Mouse (Mus musculus) heart, postnatal 0 days (tissue): ENCODE data around the gene Epha2. TPM values are rescaled to one million over a fixed set of nuclear protein-coding genes. Genes with fewer than 3 reads are reported as not detected.
A peak's percentile ranks its signal among the peaks of the same experiment; 100 is the strongest.

Source experiments
- ATAC-seq: fragments of 200-750 bp; cut with Nextera tagmentation; 2 replicates; pipeline ENCODE4 v1.8.0; 2017; ENCODE audit warnings: low read depth, moderate number of reproducible peaks, moderate library complexity; ENCODE audit not compliant: insufficient read depth
- DNase-seq: peaks from one replicate; pipeline ENCODE4 v3.0.0-alpha.2; 2016; ENCODE audit warnings: low spot score
- H3K27ac ChIP-seq: fragments of 300-500 bp; sonication (generic); 2 replicates; pipeline ENCODE4 v1.5.1; 2014; ENCODE audit warnings: low read depth, mild to moderate bottlenecking
- H3K27me3 ChIP-seq: fragments of 300-500 bp; sonication (generic); 2 replicates; pipeline ENCODE4 v1.6.1; 2014; ENCODE audit warnings: low read length, mixed read lengths; ENCODE audit not compliant: control insufficient read depth, insufficient read depth
- H3K36me3 ChIP-seq: fragments of 300-500 bp; sonication (generic); replicated peaks from 2 replicates; pipeline ENCODE4 v1.6.1; 2014; ENCODE audit warnings: low read length, mixed read lengths; ENCODE audit not compliant: control insufficient read depth, insufficient read depth
- H3K4me1 ChIP-seq: fragments of 300-500 bp; sonication (generic); 2 replicates; pipeline ENCODE4 v1.6.1; 2014; ENCODE audit warnings: antibody characterized with exemption; ENCODE audit not compliant: control insufficient read depth, insufficient read depth
- H3K4me2 ChIP-seq: fragments of 300-500 bp; sonication (generic); 2 replicates; pipeline ENCODE4 v1.6.1; 2014; ENCODE audit warnings: low read depth, mild to moderate bottlenecking, low read length, moderate library complexity
- H3K4me3 ChIP-seq: fragments of 300-500 bp; sonication (generic); 2 replicates; pipeline ENCODE4 v1.5.1; 2014; ENCODE audit warnings: low read depth, low read length
- H3K9ac ChIP-seq: fragments of 300-500 bp; sonication (generic); replicated peaks from 2 replicates; pipeline ENCODE4 v1.6.1; 2014; ENCODE audit warnings: low read depth, low read length, mixed read lengths
- H3K9me3 ChIP-seq: fragments of 300-500 bp; sonication (generic); replicated peaks from 2 replicates; pipeline ENCODE4 v1.6.1; 2016; ENCODE audit warnings: low read length; ENCODE audit not compliant: control insufficient read depth
- CTCF ChIP-seq: IDR thresholded peaks from 2 replicates; pipeline ENCODE4 v1.5.1; 2016; ENCODE audit warnings: antibody characterized with exemption, control low read depth, low read depth
- EP300 ChIP-seq: IDR thresholded peaks from 2 replicates; pipeline ENCODE4 v1.6.1; 2016; ENCODE audit warnings: antibody characterized with exemption, low read depth
- WGBS: fragments of 180-500 bp; shearing (Covaris S2); extraction: QIAGEN DNeasy Blood & Tissue Kit; methylation state at CpG from one replicate; pipeline ENCODE4 v1.1.7; 2014; 5-methylcytosine and 5-hydroxymethylcytosine counted together
- polyA plus RNA-seq: library from polyadenylated mRNA; unstranded; fragments of >200 nt; fragmentation: Nextera tagmentation; extraction: Ambion mirVana; gene quantifications from 2 replicates; pipeline ENCODE4 v1.2.1, GENCODE M21; 2015
- total RNA-seq: library from RNA; depleted of rRNA; stranded (reverse); fragments of >200 nt; gene quantifications from 2 replicates; pipeline ENCODE4 v1.2.3, GENCODE M21; 2014; ENCODE audit warnings: low replicate concordance

Gene Epha2
- total and polyA plus RNA-seq, 2 experiments from 2014 or later = 1.4 to 11.7 TPM

- Histone ChIP-seq H3K4me2 (no peak overlapping the region), H3K36me3 (no peaks in the 10 kb centered on the region), H3K27me3 (no peaks in the 10 kb centered on the region), H3K27ac (0 out of 2 replicates have a peak overlapping the region, but pooled peaks have one; percentile 37), H3K4me3 (no peak overlapping the region), H3K4me1 (0 out of 2 replicates have a peak, but pooled peaks cover 5% of the 10 kb centered on the region), H3K9ac (no peak overlapping the region; the same call in 1 of the 2 replicates), H3K9me3 (0 out of 2 replicates have a peak, but pooled peaks cover 5% of the 10 kb centered on the region)
- ATAC-seq (peak; percentile 44), DNase-seq (no peak)
- WGBS = 49% methylated on average over 8 of the region's 8 CpGs
- TF ChIP-seq CTCF (no peak), EP300 (no peak)
These were observed 52.8 kb downstream of the Epha2 start for GRCm38 (mm10) chr4:141353868-141354267.

- no peaks in the 10 kb centered on the region for H3K36me3 ChIP-seq
- no peak overlapping the region for H3K9ac ChIP-seq
- TF ChIP-seq EP300 = no peak
- no peak for TF ChIP-seq CTCF
- no peak overlapping the region for H3K27ac ChIP-seq
- DNase-seq (no peak), ATAC-seq (no peak)
- H3K27me3 ChIP-seq = no peaks in the 10 kb centered on the region
- no peak overlapping the region for H3K4me2 ChIP-seq
- 0 out of 2 replicates have a peak, but pooled peaks cover 5% of the 10 kb centered on the region for H3K9me3 ChIP-seq
- no peak overlapping the region for H3K4me3 ChIP-seq
- H3K4me1 ChIP-seq = 0 out of 2 replicates have a peak, but pooled peaks cover 5% of the 10 kb centered on the region
These were observed 56.8 kb downstream of the Epha2 start for GRCm38 (mm10) chr4:141357811-141358210.

- H3K4me2 ChIP-seq = no peak overlapping the region
- H3K4me3 ChIP-seq = no peak overlapping the region
- TF ChIP-seq EP300 (no peak), CTCF (no peak)
- DNase-seq (no peak), ATAC-seq (no peak)
- 78% methylated on average over 6 of the region's 6 CpGs for WGBS
- 0 out of 2 replicates have a peak, but pooled peaks cover 6% of the 10 kb centered on the region for H3K27me3 ChIP-seq
- no peaks in the 10 kb centered on the region for H3K36me3 ChIP-seq
- H3K27ac ChIP-seq = no peak overlapping the region
- H3K4me1 ChIP-seq = no peaks in the 10 kb centered on the region
- H3K9ac ChIP-seq = no peak overlapping the region
- 0 out of 2 replicates have a peak, but pooled peaks cover 5% of the 10 kb centered on the region for H3K9me3 ChIP-seq
These were observed 58.2 kb downstream of the Epha2 start for GRCm38 (mm10) chr4:141359222-141359621.

GRCm38 (mm10) chr4:141360846-141361245, 59.8 kb downstream of the Epha2 start:
- peak; percentile 3; the same call in 1 of the 2 replicates for ATAC-seq

GRCm38 (mm10) chr4:141362937-141363548, 62.0 kb downstream of the Epha2 start:
- H3K9me3 ChIP-seq = no peaks in the 10 kb centered on the region
- DNase-seq = peak; percentile 77
- H3K27ac ChIP-seq = no peak overlapping the region
- 30% methylated on average over 11 of the region's 11 CpGs for WGBS
- H3K4me2 ChIP-seq = no peak overlapping the region
- no peak overlapping the region for H3K4me3 ChIP-seq
- no peak overlapping the region for H3K9ac ChIP-seq
- peak; percentile 28; the same call in 1 of the 2 replicates for ATAC-seq
- H3K27me3 ChIP-seq = peaks cover 36% of the 10 kb centered on the region
- H3K4me1 ChIP-seq = 0 out of 2 replicates have a peak, but pooled peaks cover 3% of the 10 kb centered on the region
- TF ChIP-seq CTCF = peak; percentile 91
- TF ChIP-seq EP300 = no peak
- H3K36me3 ChIP-seq = no peaks in the 10 kb centered on the region

More at GRCm38 (mm10) chr4:141360846-141361245, 59.8 kb downstream of the Epha2 start:
- H3K9ac ChIP-seq = no peak overlapping the region
- H3K9me3 ChIP-seq = 0 out of 2 replicates have a peak, but pooled peaks cover 5% of the 10 kb centered on the region
- no peak overlapping the region for H3K27ac ChIP-seq
- H3K36me3 ChIP-seq = no peaks in the 10 kb centered on the region
- 40% methylated on average over 7 of the region's 7 CpGs for WGBS
- peaks cover 22% of the 10 kb centered on the region for H3K27me3 ChIP-seq
- H3K4me2 ChIP-seq = no peak overlapping the region
- no peak for DNase-seq
- H3K4me3 ChIP-seq = no peak overlapping the region
- TF ChIP-seq EP300 (no peak), CTCF (peak; percentile 33)
- no peaks in the 10 kb centered on the region for H3K4me1 ChIP-seq
